Mouse (Mus musculus): ENCODE data around the gene Gm3376.
"Not testable (repeated sequence)": the region's sequence is repeated elsewhere in the genome, so short reads cannot be mapped to it uniquely, and the experiment has no call there.

Gene Gm3376

DNA sequence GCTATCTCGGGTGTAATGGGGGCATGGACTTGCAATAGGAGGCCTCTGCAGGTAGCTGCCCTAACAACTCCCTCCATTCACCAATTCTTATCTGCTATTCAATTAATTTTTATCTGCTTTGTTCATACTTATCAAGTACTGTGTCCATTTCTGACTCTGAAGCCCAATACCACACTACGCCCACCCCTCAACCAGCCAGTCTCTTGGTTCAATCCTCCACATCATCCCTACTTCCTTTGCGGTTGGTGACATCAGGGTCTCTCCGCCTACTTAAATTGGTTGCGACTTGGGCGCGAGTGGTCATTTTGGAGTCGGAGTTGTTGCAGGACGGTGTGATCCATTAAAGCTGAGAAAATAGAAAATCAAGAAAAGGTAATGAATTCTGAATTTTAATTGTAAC lies at the start of gene Gm3376:
TSS of gene Gm3376 (plus strand) at position 301 of the 400 bp plus-strand sequence.
- DNase-seq (ENCODE audit: extremely low spot score, low spot score), result not testable (repeated sequence)

Data from neural tube, embryonic 10.5 days (tissue).